Mouse (Mus musculus) retina, adult 2 months (tissue): ENCODE measurements at regions not wholly inside any gene's neighbourhood (a gene's known extent, or its start where the extent isn't known, plus 50 kb on each side); places are given as distances from the start of the nearest gene placed in this dataset.

Experiments used
- DNase-seq: peaks from one replicate; pipeline ENCODE4 v3.0.0-alpha.2; 2012; ENCODE audit warnings: low read depth, low spot score

GRCm38 (mm10) chr7:136083571-136084342 lies 367.6 kb upstream of the Mki67 start:
- peak; percentile 4 for DNase-seq

- DNase-seq = no peak
Measured at GRCm38 (mm10) chr7:136088785-136089184, 372.6 kb upstream of the Mki67 start.

GRCm38 (mm10) chr7:136094681-136095360 lies 378.7 kb upstream of the Mki67 start:
- no peak for DNase-seq

- DNase-seq = no peak
Measured at GRCm38 (mm10) chr7:136104021-136104420, 387.9 kb upstream of the Mki67 start.

GRCm38 (mm10) chr7:136112163-136112562 lies 396.0 kb upstream of the Mki67 start:
- no peak for DNase-seq

GRCm38 (mm10) chr7:136120930-136121329 lies 404.8 kb upstream of the Mki67 start:
- DNase-seq = no peak

GRCm38 (mm10) chr7:136121406-136121805 lies 405.2 kb upstream of the Mki67 start:
- no peak for DNase-seq

GRCm38 (mm10) chr7:136124786-136125185 lies 408.6 kb upstream of the Mki67 start:
- DNase-seq = no peak

- no peak for DNase-seq
Measured at GRCm38 (mm10) chr7:136126393-136126792, 410.2 kb upstream of the Mki67 start.

- DNase-seq = no peak
Measured at GRCm38 (mm10) chr7:136127576-136127975, 411.4 kb upstream of the Mki67 start.

- no peak for DNase-seq
Measured at GRCm38 (mm10) chr7:136129721-136130123, 413.6 kb upstream of the Mki67 start.

- no peak for DNase-seq
Measured at GRCm38 (mm10) chr7:136130666-136131239, 414.6 kb upstream of the Mki67 start.

GRCm38 (mm10) chr7:136132976-136133375 lies 416.8 kb upstream of the Mki67 start:
- no peak for DNase-seq

- peak; percentile 22 for DNase-seq
Measured at GRCm38 (mm10) chr7:136136666-136137065, 420.5 kb upstream of the Mki67 start.

- DNase-seq = no peak
Measured at GRCm38 (mm10) chr7:136137341-136137740, 421.2 kb upstream of the Mki67 start.

GRCm38 (mm10) chr7:136137831-136138602 lies 421.9 kb upstream of the Mki67 start:
- no peak for DNase-seq

GRCm38 (mm10) chr7:136142832-136143231 lies 426.7 kb upstream of the Mki67 start:
- DNase-seq = no peak

- no peak for DNase-seq
Measured at GRCm38 (mm10) chr7:136150196-136150595, 434.0 kb upstream of the Mki67 start.

- DNase-seq = no peak
Measured at GRCm38 (mm10) chr7:136151301-136151930, 435.3 kb upstream of the Mki67 start.

- peak; percentile 4 for DNase-seq
Measured at GRCm38 (mm10) chr7:136152470-136152869, 436.3 kb upstream of the Mki67 start.

- DNase-seq = no peak
Measured at GRCm38 (mm10) chr7:136153621-136154020, 437.5 kb upstream of the Mki67 start.
